Mouse (Mus musculus): ENCODE measurements around the gene Syt3.

Gene Syt3

GRCm38 (mm10) chr7:44411144-44411543 is 27.2 kb downstream of the Syt3 start:
- DNase-seq (ENCODE audit: low spot score) = no peak

GRCm38 (mm10) chr7:44413307-44413706 is 29.4 kb downstream of the Syt3 start:
- no peak for DNase-seq (ENCODE audit: low spot score)

GRCm38 (mm10) chr7:44427666-44428065 is 43.8 kb downstream of the Syt3 start:
- no peak for DNase-seq (ENCODE audit: low spot score)

GRCm38 (mm10) chr7:44428171-44428950 is 44.5 kb downstream of the Syt3 start:
- no peak for DNase-seq (ENCODE audit: low spot score)

- DNase-seq (ENCODE audit: low spot score) = no peak
These were observed 45.1 kb downstream of the Syt3 start, which contains the start of gene Lrrc4b for GRCm38 (mm10) chr7:44428968-44429521. Gene Lrrc4b, plus strand, starts transcription at chr7:44429018.

GRCm38 (mm10) chr7:44429534-44430488 is 45.9 kb downstream of the Syt3 start:
- DNase-seq (ENCODE audit: low spot score) = no peak

GRCm38 (mm10) chr7:44432550-44432949 is 48.6 kb downstream of the Syt3 start:
- DNase-seq (ENCODE audit: low spot score) = no peak

GRCm38 (mm10) chr7:44433371-44433770 is 49.5 kb downstream of the Syt3 start:
- DNase-seq (ENCODE audit: low spot score) = no peak

- no peak for DNase-seq (ENCODE audit: low spot score)
These were observed 50.2 kb downstream of the Syt3 start for GRCm38 (mm10) chr7:44434089-44434488.

- DNase-seq (ENCODE audit: low spot score) = no peak
These were observed 51.9 kb downstream of the Syt3 start for GRCm38 (mm10) chr7:44435796-44436195.

- DNase-seq (ENCODE audit: low spot score) = no peak
These were observed 52.4 kb downstream of the Syt3 start for GRCm38 (mm10) chr7:44436267-44436666.

- no peak for DNase-seq (ENCODE audit: low spot score)
These were observed 53.3 kb downstream of the Syt3 start for GRCm38 (mm10) chr7:44437188-44437587.

- DNase-seq (ENCODE audit: low spot score) = no peak
These were observed 54.0 kb downstream of the Syt3 start for GRCm38 (mm10) chr7:44437933-44438332.

GRCm38 (mm10) chr7:44439696-44440095 is 55.8 kb downstream of the Syt3 start:
- DNase-seq (ENCODE audit: low spot score) = no peak

GRCm38 (mm10) chr7:44440479-44440878 is 56.6 kb downstream of the Syt3 start:
- DNase-seq (ENCODE audit: low spot score) = no peak

- DNase-seq (ENCODE audit: low spot score) = no peak
These were observed 57.3 kb downstream of the Syt3 start for GRCm38 (mm10) chr7:44441180-44441579.

GRCm38 (mm10) chr7:44441648-44442109 is 57.8 kb downstream of the Syt3 start:
- no peak for DNase-seq (ENCODE audit: low spot score)

GRCm38 (mm10) chr7:44442407-44442821 is 58.5 kb downstream of the Syt3 start:
- no peak for DNase-seq (ENCODE audit: low spot score)

GRCm38 (mm10) chr7:44443268-44444173 is 59.6 kb downstream of the Syt3 start:
- no peak for DNase-seq (ENCODE audit: low spot score)

- no peak for DNase-seq (ENCODE audit: low spot score)
These were observed 61.1 kb downstream of the Syt3 start for GRCm38 (mm10) chr7:44444886-44445527.

GRCm38 (mm10) chr7:44445528-44445923 is 61.6 kb downstream of the Syt3 start:
- no peak for DNase-seq (ENCODE audit: low spot score)
